Mouse (Mus musculus) hematopoietic stem cell, adult 5-6 weeks (primary cell): ENCODE data around the gene Wnt9a. TPM values are rescaled to one million over a fixed set of nuclear protein-coding genes. Genes with fewer than 3 reads are reported as not detected.

Experiments used
- ATAC-seq, 2 experiments: fragments of 125-278 bp in 1 of 2; replicated peaks in 1 of 2; 2 replicates each; pipeline ENCODE4 v1.8.0; 2016 to 2017; ENCODE audit warnings: inconsistent platforms in 2 of 2, mild to moderate bottlenecking in 2 of 2, moderate number of reproducible peaks in 2 of 2, low read depth in 1 of 2, moderate TSS enrichment in 1 of 2; ENCODE audit not compliant: low FRiP score in 2 of 2, poor library complexity in 2 of 2, severe bottlenecking in 2 of 2, insufficient read depth in 1 of 2, low TSS enrichment in 1 of 2
- total RNA-seq: library from RNA; stranded (forward); fragments of 172-1452, 232-1000 nt; gene quantifications from 2 replicates; pipeline ENCODE4 v1.2.3, GENCODE M21; 2017

Gene Wnt9a
- total RNA-seq, 1 experiment from 2014 or later: 0.30 TPM

DNA sequence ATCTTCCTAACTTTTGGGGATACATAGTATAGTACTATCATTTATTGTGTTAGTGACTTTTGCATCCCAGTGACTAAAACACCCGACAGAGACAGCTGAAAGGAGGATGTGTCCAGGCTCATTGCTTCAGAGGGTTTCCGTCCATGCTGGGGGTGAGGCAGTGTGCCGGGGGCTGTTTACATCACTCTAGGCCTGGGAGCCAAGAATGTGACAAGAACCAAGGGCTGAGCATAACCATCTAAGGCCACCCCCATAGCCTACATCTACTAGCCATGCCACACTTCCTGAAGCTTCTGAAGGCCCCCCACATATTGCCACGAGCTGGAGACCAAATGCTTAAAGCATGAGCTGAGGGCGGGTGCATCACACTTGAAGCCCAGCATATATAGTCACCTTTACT is 18.0 kb downstream of the Wnt9a start:
- ATAC-seq: no peak

DNA sequence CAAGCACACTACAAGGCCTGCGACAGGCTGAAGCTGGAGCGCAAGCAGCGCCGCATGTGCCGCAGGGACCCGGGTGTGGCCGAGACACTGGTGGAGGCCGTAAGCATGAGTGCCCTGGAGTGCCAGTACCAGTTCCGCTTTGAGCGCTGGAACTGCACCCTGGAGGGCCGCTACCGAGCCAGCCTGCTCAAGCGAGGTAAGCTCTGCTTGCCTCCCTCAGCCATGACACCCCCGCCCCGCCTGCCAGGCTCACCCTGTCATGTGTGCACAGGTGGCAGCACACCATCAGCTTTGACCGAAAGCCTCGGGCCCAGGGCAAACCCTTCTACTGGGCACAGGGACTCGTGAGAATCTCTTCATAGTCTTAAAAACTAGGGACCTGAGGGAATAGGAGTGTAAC is 20.9 kb downstream of the Wnt9a start:
- no peak for ATAC-seq

DNA sequence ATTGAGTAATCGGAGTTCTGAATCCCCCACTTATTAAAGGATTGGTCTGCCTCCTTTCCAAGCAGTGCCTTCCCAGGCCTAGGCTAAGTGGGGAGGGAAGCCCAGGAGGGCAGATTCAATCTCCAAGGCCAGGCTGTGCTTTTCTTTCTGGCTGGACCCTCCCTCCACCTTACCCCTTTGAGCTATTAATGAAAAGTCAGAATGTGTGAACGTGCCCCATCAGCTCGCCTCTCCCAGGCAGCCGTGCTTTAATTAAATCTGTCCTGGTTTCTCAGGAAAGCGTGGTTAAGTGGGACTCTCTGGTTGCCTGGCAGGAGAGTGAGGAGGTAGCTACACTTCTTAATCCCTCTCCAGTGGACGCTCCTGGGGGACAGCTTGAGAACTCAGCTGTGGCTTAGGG is 22.9 kb downstream of the Wnt9a start:
- no peak for ATAC-seq

DNA sequence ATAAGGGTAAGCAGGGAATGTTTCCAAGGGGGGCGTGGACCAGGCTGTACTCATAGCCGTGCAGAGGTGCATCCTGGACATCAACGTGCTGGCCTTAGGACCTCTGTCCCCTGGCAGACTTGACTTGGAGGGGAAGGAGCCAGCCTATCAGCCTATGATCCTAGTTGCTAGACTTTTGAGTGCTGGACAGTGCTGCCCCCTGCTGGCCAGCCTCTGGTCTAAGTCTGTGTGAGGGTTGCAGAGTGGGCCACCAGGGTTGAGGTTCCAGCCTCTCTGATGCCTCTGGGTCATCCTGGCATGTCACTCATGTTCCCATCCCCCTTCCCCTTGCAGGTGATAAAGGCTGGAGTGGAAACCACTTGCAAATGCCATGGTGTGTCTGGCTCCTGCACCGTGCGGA is 23.8 kb downstream of the Wnt9a start:
- peak; percentile 65 to 76 for ATAC-seq

DNA sequence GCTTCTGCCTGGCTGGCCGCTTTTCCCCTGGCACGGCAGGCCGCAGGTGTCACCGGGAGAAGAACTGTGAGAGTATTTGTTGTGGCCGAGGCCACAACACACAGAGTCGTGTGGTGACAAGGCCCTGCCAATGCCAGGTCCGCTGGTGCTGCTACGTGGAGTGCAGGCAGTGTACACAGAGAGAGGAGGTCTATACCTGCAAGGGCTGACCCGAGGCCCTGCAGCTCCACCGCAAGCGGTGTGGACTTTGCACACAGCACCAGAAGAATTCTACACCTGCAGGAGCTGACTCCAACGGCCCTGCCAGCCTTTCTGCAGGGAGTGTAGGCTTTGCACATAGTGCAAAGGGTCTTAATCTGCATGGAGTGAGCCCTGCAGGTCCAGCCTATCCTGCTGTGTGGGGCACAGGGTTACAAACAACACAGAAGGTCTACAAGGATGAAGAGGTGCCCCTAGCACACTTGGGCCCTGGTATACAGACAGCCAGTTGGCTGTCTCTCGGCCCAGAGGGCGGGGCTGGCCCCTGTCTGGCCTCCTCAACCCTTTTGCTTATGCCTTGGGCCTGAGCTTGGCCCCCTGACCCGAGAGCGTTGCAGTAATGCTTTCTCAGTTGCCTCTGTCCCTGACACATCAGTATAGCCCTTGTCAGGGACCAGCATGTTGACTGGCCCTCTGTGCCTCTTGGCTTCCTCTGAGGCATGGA is 24.6 kb downstream of the Wnt9a start:
- no peak for ATAC-seq

- ATAC-seq: no peak
Observed at GRCm38 (mm10) chr11:59332938-59333337, 26.2 kb downstream of the Wnt9a start.

DNA sequence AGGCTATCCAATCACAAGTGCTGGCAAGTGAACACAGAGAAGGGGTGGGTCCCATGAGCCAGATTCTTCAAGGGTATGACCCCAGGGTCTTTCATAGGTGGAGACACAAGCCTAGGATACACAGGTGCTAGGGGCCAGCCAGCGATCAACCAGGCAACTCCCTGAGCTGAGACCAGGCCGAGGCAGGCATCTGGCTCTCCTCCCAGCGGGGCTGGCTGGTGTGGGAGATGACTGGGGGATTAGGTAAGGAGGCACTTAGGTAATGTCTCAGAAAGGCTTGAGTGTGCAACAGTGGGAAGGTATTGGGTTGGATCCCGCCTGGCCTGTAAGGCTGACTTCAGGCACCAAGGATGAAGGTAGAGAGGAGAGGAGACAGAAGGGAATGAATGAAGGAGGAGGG is 28.4 kb downstream of the Wnt9a start:
- ATAC-seq: no peak

DNA sequence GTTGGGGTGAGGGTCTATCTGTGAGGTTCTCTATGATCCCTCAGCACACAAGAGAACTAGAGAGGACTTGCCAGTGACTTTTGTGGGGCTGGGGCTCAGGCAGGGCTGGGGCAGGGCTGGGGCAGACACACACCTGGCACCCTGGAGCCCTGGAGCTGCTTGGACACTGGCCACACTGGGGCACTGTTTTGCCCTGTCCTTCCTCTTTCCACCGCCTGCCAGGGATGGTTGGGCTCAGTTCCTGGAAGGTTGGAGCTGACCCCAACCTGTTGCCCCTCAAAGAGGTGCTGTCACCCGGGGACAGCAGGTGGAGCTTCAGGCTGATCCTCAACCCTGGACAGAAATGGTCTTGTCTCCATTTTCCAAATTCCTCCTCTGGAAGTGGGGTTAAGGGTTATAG is 29.2 kb downstream of the Wnt9a start:
- no peak for ATAC-seq

DNA sequence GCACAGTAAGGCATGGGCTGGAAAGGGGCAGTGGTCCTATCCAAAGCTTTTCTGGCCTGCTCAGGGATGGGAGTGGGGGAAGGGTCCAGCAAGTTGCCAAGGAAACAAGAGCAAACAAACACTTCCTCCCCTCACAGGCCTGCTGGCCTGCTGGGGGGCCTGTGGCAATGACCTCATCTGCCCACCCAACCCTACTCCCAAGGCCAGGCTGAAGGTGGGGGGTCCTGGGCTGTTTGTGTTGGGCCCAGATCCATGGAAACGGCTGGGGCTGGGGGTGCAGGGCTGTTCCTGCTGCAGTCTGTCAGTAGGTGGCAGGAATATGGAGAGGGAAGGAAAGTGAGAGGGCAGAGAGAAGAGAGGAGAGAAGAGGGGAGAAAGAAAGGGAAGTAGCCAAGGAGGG is 29.7 kb downstream of the Wnt9a start:
- no peak for ATAC-seq

- no peak for ATAC-seq
Observed at GRCm38 (mm10) chr11:59337955-59338735, 31.4 kb downstream of the Wnt9a start.

DNA sequence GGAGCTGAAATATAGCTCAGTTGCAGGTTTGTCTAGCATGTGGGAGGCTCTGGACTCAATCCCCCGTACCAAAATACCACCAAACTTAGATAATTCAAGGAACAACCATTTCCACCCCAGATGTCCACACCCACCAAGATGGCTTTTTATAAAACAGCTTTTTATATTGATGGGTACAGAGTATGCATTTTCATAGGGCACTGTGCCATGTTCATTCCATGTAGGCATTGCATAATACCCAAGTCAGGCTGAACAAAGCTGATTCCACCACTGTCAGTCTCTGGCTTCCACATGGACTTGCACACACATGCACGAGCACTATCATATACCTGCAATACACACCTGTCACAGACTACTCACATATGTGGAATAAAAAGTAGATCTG is 32.0 kb downstream of the Wnt9a start:
- no peak for ATAC-seq

DNA sequence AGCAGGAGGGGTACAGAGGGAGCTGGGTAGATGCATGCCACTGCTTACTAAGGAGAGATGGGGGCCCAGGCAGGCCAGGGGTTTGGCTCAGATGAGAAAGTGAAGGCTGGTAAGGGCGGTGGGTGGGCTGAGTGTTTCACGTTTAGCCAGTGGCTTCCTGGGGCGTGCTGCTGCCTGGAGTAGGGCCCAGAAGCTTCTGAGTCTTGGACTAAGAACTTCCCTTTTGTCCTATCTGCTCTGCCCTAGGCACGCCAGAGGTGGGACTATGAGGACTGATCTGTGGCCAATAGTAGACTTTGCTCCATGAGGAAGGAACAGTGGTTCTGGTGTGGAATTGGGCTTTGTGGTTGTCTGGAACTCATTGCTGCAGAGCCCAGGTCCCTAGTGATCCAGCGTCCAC is 36.2 kb downstream of the Wnt9a start:
- peak; percentile 60 to 76 for ATAC-seq

GRCm38 (mm10) chr11:59346166-59346910 is 39.6 kb downstream of the Wnt9a start:
- no peak for ATAC-seq

DNA sequence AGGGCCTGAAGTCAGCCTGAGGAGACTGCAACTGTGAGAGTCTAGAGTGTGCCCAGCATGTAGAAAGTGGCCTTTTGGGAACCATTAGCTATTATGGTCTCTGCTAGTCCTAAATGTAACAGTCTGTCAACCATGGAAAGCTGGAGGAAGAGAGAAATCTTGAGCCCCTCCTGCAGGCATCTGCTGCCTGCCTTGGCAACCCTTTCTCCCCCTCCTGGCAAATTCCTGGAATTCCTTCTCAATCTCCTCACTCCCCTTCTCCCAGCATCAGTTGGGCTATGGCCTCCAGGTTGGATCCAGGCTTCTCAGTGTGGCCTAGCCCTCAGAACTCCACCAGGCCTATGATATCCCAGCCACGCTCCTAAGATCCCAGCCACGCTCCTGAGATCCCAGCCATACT is 43.6 kb downstream of the Wnt9a start:
- ATAC-seq: no peak

DNA sequence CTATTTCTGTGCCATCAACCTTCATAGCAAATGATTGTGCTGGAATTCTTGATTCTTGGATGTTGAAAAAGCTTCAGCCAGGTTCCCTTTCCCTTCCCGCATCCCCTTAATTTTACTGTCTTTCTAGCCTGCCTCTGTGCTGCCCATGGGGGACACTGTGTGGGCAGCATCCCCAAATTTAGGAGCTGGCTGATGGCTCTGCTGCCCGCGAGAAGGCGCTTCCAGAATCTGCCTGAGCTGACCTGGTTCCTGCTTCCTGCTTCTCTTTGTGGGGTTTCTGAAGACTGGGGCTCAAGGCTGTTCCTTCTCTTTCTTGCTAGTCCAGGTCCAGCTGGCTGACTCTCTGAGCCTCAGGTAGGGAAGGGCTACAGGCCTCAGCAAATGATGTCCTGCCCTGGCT is 48.1 kb downstream of the Wnt9a start:
- no peak for ATAC-seq

GRCm38 (mm10) chr11:59356874-59357289 is 50.2 kb downstream of the Wnt9a start:
- no peak for ATAC-seq

GRCm38 (mm10) chr11:59361291-59361690 is 54.6 kb downstream of the Wnt9a start:
- ATAC-seq: no peak

- no peak for ATAC-seq
Observed at GRCm38 (mm10) chr11:59364007-59364406, 57.3 kb downstream of the Wnt9a start.
